Mouse (Mus musculus) stomach, postnatal 0 days (tissue): ENCODE results near the gene Gpatch8.

Experiments used
- CTCF ChIP-seq: IDR thresholded peaks from 2 replicates; pipeline ENCODE4 v1.5.1; 2016; ENCODE audit warnings: antibody characterized with exemption, low read depth, mild to moderate bottlenecking, moderate library complexity
- EP300 ChIP-seq: optimal IDR thresholded peaks from 2 replicates; pipeline ENCODE3; 2016; ENCODE audit warnings: antibody characterized with exemption

DNA sequence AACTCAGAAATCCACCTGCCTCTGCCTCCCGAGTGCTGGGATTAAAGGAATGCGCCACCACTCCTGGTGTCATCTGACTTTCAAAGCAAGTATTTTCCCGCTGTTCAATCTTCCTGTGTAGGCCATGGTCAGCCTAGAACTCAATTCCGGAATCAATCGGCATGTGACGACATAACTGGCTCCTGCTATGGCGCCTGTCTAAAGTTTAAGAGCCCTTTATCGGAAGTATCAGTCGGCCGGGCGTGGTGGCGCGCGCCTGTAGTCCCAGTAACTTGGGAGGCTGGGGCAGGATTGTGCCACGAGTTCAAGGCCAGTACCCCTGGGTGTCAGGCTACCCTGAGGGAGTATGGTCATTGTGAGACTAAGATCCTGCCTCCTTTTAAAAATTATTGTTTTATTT lies 11.5 kb upstream of the Gpatch8 start:
- TF ChIP-seq EP300 (no peak), CTCF (no peak)
